Mouse (Mus musculus) forebrain, embryonic 12.5 days (tissue): ENCODE measurements around the gene Xpnpep2. TPM values are rescaled to one million over a fixed set of nuclear protein-coding genes. Genes with fewer than 3 reads are reported as not detected.

Experiments
- ATAC-seq: fragments of 200-750 bp; cut with Nextera tagmentation; 2 replicates; pipeline ENCODE4 v1.8.0; 2017; ENCODE audit warnings: moderate TSS enrichment; ENCODE audit not compliant: low FRiP score
- H3K27ac ChIP-seq: fragments of 300-500 bp; sonication (generic); 2 replicates; pipeline ENCODE4 v1.5.1; 2016; ENCODE audit warnings: mild to moderate bottlenecking
- H3K27me3 ChIP-seq: fragments of 300-500 bp; sonication (generic); 2 replicates; pipeline ENCODE4 v1.6.1; 2016; ENCODE audit warnings: mild to moderate bottlenecking
- H3K36me3 ChIP-seq: fragments of 300-500 bp; sonication (generic); replicated peaks from 2 replicates; pipeline ENCODE4 v1.6.1; 2016; ENCODE audit warnings: mild to moderate bottlenecking
- H3K4me1 ChIP-seq: fragments of 300-500 bp; sonication (generic); 2 replicates; pipeline ENCODE4 v1.6.1; 2016
- H3K4me2 ChIP-seq: fragments of 300-500 bp; sonication (generic); 2 replicates; pipeline ENCODE4 v1.6.1; 2016; ENCODE audit warnings: mild to moderate bottlenecking, moderate library complexity
- H3K4me3 ChIP-seq: fragments of 300-500 bp; sonication (generic); replicated peaks from 2 replicates; pipeline ENCODE4 v1.5.1; 2016; ENCODE audit warnings: mild to moderate bottlenecking
- H3K9ac ChIP-seq: fragments of 300-500 bp; sonication (generic); 2 replicates; pipeline ENCODE4 v1.6.1; 2016; ENCODE audit warnings: mild to moderate bottlenecking
- H3K9me3 ChIP-seq: fragments of 300-500 bp; sonication (generic); 2 replicates; pipeline ENCODE4 v1.6.1; 2016
- WGBS: fragments of 180-500 bp; shearing (Covaris S2); methylation state at CpG from one replicate; pipeline ENCODE4 v1.1.7; 2016; 5-methylcytosine and 5-hydroxymethylcytosine counted together
- polyA plus RNA-seq: library from polyadenylated mRNA; unstranded; fragments of >200 nt; fragmentation: Nextera tagmentation; extraction: Ambion mirVana; gene quantifications from 2 replicates; pipeline ENCODE4 v1.2.1, GENCODE M21; 2016

Xpnpep2 gene
- polyA plus RNA-seq, 1 experiment from 2014 or later: 1.2 TPM

GRCm38 (mm10) chrX:48153414-48153813 lies 44.9 kb downstream of the Xpnpep2 start:
- 85% methylated on average over 2 of the region's 2 CpGs for WGBS
- Histone ChIP-seq H3K9ac (no peak overlapping the region), H3K4me1 (peaks cover 3% of the 10 kb centered on the region; the same call in 1 of the 2 replicates), H3K4me3 (no peak overlapping the region), H3K27ac (no peak overlapping the region), H3K27me3 (no peaks in the 10 kb centered on the region), H3K36me3 (no peaks in the 10 kb centered on the region), H3K4me2 (no peak overlapping the region), H3K9me3 (no peaks in the 10 kb centered on the region)
- no peak for ATAC-seq

GRCm38 (mm10) chrX:48153949-48154348 lies 45.4 kb downstream of the Xpnpep2 start:
- H3K27me3 ChIP-seq: no peaks in the 10 kb centered on the region
- no peak overlapping the region for H3K9ac ChIP-seq
- no peaks in the 10 kb centered on the region for H3K36me3 ChIP-seq
- no peak overlapping the region for H3K4me3 ChIP-seq
- H3K9me3 ChIP-seq: no peaks in the 10 kb centered on the region
- peaks cover 3% of the 10 kb centered on the region; the same call in 1 of the 2 replicates for H3K4me1 ChIP-seq
- H3K27ac ChIP-seq: no peak overlapping the region
- WGBS: 75% methylated on average over 2 of the region's 2 CpGs
- no peak for ATAC-seq
- H3K4me2 ChIP-seq: no peak overlapping the region

GRCm38 (mm10) chrX:48155489-48155888 lies 47.0 kb downstream of the Xpnpep2 start:
- H3K4me1 ChIP-seq: peaks cover 3% of the 10 kb centered on the region; the same call in 1 of the 2 replicates
- H3K9ac ChIP-seq: no peak overlapping the region
- ATAC-seq: no peak
- H3K27me3 ChIP-seq: no peaks in the 10 kb centered on the region
- H3K9me3 ChIP-seq: no peaks in the 10 kb centered on the region
- no peak overlapping the region for H3K4me2 ChIP-seq
- H3K36me3 ChIP-seq: no peaks in the 10 kb centered on the region
- no peak overlapping the region for H3K27ac ChIP-seq
- 87% methylated on average over 6 of the region's 6 CpGs for WGBS
- H3K4me3 ChIP-seq: no peak overlapping the region

- Histone ChIP-seq H3K4me2 (no peak overlapping the region), H3K36me3 (no peaks in the 10 kb centered on the region), H3K9ac (no peak overlapping the region), H3K27me3 (no peaks in the 10 kb centered on the region), H3K27ac (no peak overlapping the region), H3K4me1 (peaks cover 3% of the 10 kb centered on the region; the same call in 1 of the 2 replicates), H3K4me3 (no peak overlapping the region), H3K9me3 (no peaks in the 10 kb centered on the region)
- WGBS: 89% methylated on average over 8 of the region's 8 CpGs
- no peak for ATAC-seq
These were observed 48.9 kb downstream of the Xpnpep2 start for GRCm38 (mm10) chrX:48157396-48157795.

GRCm38 (mm10) chrX:48158229-48158919 lies 49.8 kb downstream of the Xpnpep2 start:
- 96% methylated on average over 11 of the region's 11 CpGs for WGBS
- no peak overlapping the region for H3K9ac ChIP-seq
- no peak overlapping the region for H3K27ac ChIP-seq
- no peak overlapping the region for H3K4me2 ChIP-seq
- no peaks in the 10 kb centered on the region for H3K36me3 ChIP-seq
- H3K27me3 ChIP-seq: no peaks in the 10 kb centered on the region
- H3K4me3 ChIP-seq: no peak overlapping the region
- no peaks in the 10 kb centered on the region for H3K9me3 ChIP-seq
- peaks cover 3% of the 10 kb centered on the region; the same call in 1 of the 2 replicates for H3K4me1 ChIP-seq
- ATAC-seq: no peak

- no peaks in the 10 kb centered on the region for H3K27me3 ChIP-seq
- H3K9me3 ChIP-seq: no peaks in the 10 kb centered on the region
- ATAC-seq: peak; percentile 95
- H3K36me3 ChIP-seq: peaks cover 1% of the 10 kb centered on the region
- no peak overlapping the region for H3K4me2 ChIP-seq
- 0 out of 2 replicates have a peak, but pooled peaks cover 2% of the 10 kb centered on the region for H3K4me1 ChIP-seq
- WGBS: 36% methylated on average over 1 of the region's 1 CpGs
- no peak overlapping the region for H3K4me3 ChIP-seq
- H3K27ac ChIP-seq: peak overlapping the region; percentile 50; the same call in 1 of the 2 replicates
- no peak overlapping the region for H3K9ac ChIP-seq
These were observed 61.4 kb downstream of the Xpnpep2 start for GRCm38 (mm10) chrX:48169892-48170291.

GRCm38 (mm10) chrX:48170368-48170767 lies 61.8 kb downstream of the Xpnpep2 start:
- 44% methylated on average over 1 of the region's 1 CpGs for WGBS
- Histone ChIP-seq H3K4me2 (no peak overlapping the region), H3K36me3 (peaks cover 6% of the 10 kb centered on the region), H3K9me3 (no peaks in the 10 kb centered on the region), H3K9ac (no peak overlapping the region), H3K4me1 (0 out of 2 replicates have a peak, but pooled peaks cover 2% of the 10 kb centered on the region), H3K4me3 (no peak overlapping the region), H3K27ac (peak overlapping the region; percentile 36; the same call in 1 of the 2 replicates), H3K27me3 (no peaks in the 10 kb centered on the region)
- ATAC-seq: peak; percentile 85

- no peaks in the 10 kb centered on the region for H3K27me3 ChIP-seq
- WGBS: 93% methylated on average over 6 of the region's 6 CpGs
- H3K36me3 ChIP-seq: no peaks in the 10 kb centered on the region; the same call in none of the 2 replicates
- no peaks in the 10 kb centered on the region for H3K9me3 ChIP-seq
- ATAC-seq: no peak
- no peak overlapping the region for H3K9ac ChIP-seq
- H3K27ac ChIP-seq: no peak overlapping the region
- H3K4me1 ChIP-seq: no peaks in the 10 kb centered on the region
- H3K4me2 ChIP-seq: no peak overlapping the region
- no peak overlapping the region for H3K4me3 ChIP-seq
These were observed 73.3 kb downstream of the Xpnpep2 start for GRCm38 (mm10) chrX:48181844-48182243.

- ATAC-seq: no peak
- H3K4me3 ChIP-seq: no peak overlapping the region
- peaks cover 5% of the 10 kb centered on the region for H3K36me3 ChIP-seq
- no peaks in the 10 kb centered on the region for H3K9me3 ChIP-seq
- no peaks in the 10 kb centered on the region for H3K4me1 ChIP-seq
- no peak overlapping the region for H3K4me2 ChIP-seq
- no peak overlapping the region for H3K27ac ChIP-seq
- H3K9ac ChIP-seq: no peak overlapping the region
- WGBS: 83% methylated on average over 3 of the region's 3 CpGs
- H3K27me3 ChIP-seq: no peaks in the 10 kb centered on the region
These were observed 76.2 kb downstream of the Xpnpep2 start for GRCm38 (mm10) chrX:48184703-48185102.

Other genes starting within 250 kb of the Xpnpep2 start
- gene Smarca1, start 215.8 kb upstream of the Xpnpep2 start, polyA plus RNA-seq: 25.9 and 28.0 TPM in 2 replicates
- 24.9 and 27.5 TPM in 2 replicates for gene Ocrl, start 196.3 kb upstream of the Xpnpep2 start, polyA plus RNA-seq
- 5.3 and 5.9 TPM in 2 replicates for gene Apln, start 73.9 kb upstream of the Xpnpep2 start, polyA plus RNA-seq
- gene Sash3, start 37.7 kb downstream of the Xpnpep2 start, polyA plus RNA-seq: 0.45 and 0.77 TPM in 2 replicates
- gene Zdhhc9, start 100.2 kb downstream of the Xpnpep2 start, polyA plus RNA-seq: 6.6 and 6.9 TPM in 2 replicates
- gene Utp14a, start 148.1 kb downstream of the Xpnpep2 start, polyA plus RNA-seq: 24.6 and 25.1 TPM in 2 replicates
- 6.4 and 6.7 TPM in 2 replicates for gene Bcorl1, start 232.6 kb downstream of the Xpnpep2 start, polyA plus RNA-seq